Mouse (Mus musculus): ENCODE results near the gene Shank2.

DNA sequence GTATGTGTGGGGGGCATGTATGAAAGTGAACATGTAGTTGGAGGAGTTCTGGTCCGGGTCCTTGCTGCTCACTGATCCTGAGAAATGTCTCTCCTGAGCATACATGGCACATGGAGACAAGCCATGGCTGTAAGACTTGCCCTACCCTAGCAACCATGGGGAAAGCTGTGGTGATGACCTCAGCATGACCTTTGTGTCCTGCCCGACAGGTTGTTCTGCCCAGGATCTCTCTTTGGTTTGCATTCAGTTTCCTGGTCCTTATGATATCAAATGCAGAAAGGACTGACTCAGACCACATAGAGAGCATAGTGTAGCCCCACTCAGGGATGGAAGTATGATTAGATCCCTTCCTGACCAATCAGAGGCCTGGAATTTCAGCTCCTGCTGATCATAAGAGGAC is 136.1 kb downstream of the Shank2 start:
- no peak for TF ChIP-seq CTCF (IDR thresholded peaks at IDR 0.05; ENCODE audit: borderline replicate concordance, extremely low read depth, insufficient read depth, insufficient read length)
- TF ChIP-seq POLR2A (IDR thresholded peaks at IDR 0.05; ENCODE audit: borderline replicate concordance, extremely low read depth, insufficient read depth, insufficient read length, poor library complexity, severe bottlenecking): no peak

Measured in brain, embryonic 14.5 days (tissue).